Mouse (Mus musculus) limb, embryonic 15.5 days (tissue): ENCODE data around the gene 4930432K21Rik. TPM values are rescaled to one million over a fixed set of nuclear protein-coding genes. Genes with fewer than 3 reads are reported as not detected.
A peak's percentile ranks its signal among the peaks of the same experiment; 100 is the strongest.

Source experiments
- ATAC-seq: fragments of 200-750 bp; cut with Nextera tagmentation; 2 replicates; pipeline ENCODE4 v1.8.0; 2017; ENCODE audit warnings: low read depth, moderate TSS enrichment; ENCODE audit not compliant: insufficient number of reproducible peaks, low FRiP score, low TSS enrichment
- H3K27ac ChIP-seq: fragments of 300-500 bp; sonication (generic); 2 replicates; pipeline ENCODE4 v1.5.1; 2015; ENCODE audit warnings: moderate library complexity, mild to moderate bottlenecking, inconsistent platforms
- H3K27me3 ChIP-seq: fragments of 300-500 bp; sonication (generic); 2 replicates; pipeline ENCODE4 v1.6.1; 2015; ENCODE audit warnings: inconsistent platforms
- H3K36me3 ChIP-seq: fragments of 300-500 bp; sonication (generic); 2 replicates; pipeline ENCODE4 v1.6.1; 2015; ENCODE audit warnings: inconsistent platforms
- H3K4me1 ChIP-seq: fragments of 300-500 bp; sonication (generic); 2 replicates; pipeline ENCODE4 v1.6.1; 2015; ENCODE audit warnings: inconsistent platforms
- H3K4me2 ChIP-seq: fragments of 300-500 bp; sonication (generic); 2 replicates; pipeline ENCODE4 v1.6.1; 2015; ENCODE audit warnings: mild to moderate bottlenecking, inconsistent platforms
- H3K4me3 ChIP-seq: fragments of 300-500 bp; sonication (generic); 2 replicates; pipeline ENCODE4 v1.5.1; 2015; ENCODE audit warnings: mild to moderate bottlenecking, inconsistent platforms
- H3K9ac ChIP-seq: fragments of 300-500 bp; sonication (generic); 2 replicates; pipeline ENCODE4 v1.6.1; 2015; ENCODE audit warnings: inconsistent platforms
- H3K9me3 ChIP-seq: fragments of 300-500 bp; sonication (generic); 2 replicates; pipeline ENCODE4 v1.6.1; 2016; ENCODE audit warnings: inconsistent platforms
- WGBS: fragments of 180-500 bp; shearing (Covaris S2); methylation state at CpG from one replicate; pipeline ENCODE4 v1.1.7; 2015; 5-methylcytosine and 5-hydroxymethylcytosine counted together
- polyA plus RNA-seq: library from polyadenylated mRNA; unstranded; fragments of >200 nt; fragmentation: Nextera tagmentation; extraction: Ambion mirVana; gene quantifications from 2 replicates; pipeline ENCODE4 v1.2.1, GENCODE M21; 2015

4930432K21Rik gene
- polyA plus RNA-seq, 1 experiment from 2014 or later = 1.1 TPM

- Histone ChIP-seq H3K4me1 (no peaks in the 10 kb centered on the region), H3K4me2 (no peak overlapping the region), H3K36me3 (peaks cover 7% of the 10 kb centered on the region; the same call in 1 of the 2 replicates), H3K27me3 (no peaks in the 10 kb centered on the region), H3K27ac (no peak overlapping the region), H3K9me3 (no peaks in the 10 kb centered on the region), H3K4me3 (no peak overlapping the region), H3K9ac (no peak overlapping the region)
- 94% methylated on average over 4 of the region's 4 CpGs for whole genome bisulfite sequencing
- no peak for ATAC-seq
These were observed 9.8 kb downstream of the 4930432K21Rik start for GRCm38 (mm10) chr8:84157620-84158019.

DNA sequence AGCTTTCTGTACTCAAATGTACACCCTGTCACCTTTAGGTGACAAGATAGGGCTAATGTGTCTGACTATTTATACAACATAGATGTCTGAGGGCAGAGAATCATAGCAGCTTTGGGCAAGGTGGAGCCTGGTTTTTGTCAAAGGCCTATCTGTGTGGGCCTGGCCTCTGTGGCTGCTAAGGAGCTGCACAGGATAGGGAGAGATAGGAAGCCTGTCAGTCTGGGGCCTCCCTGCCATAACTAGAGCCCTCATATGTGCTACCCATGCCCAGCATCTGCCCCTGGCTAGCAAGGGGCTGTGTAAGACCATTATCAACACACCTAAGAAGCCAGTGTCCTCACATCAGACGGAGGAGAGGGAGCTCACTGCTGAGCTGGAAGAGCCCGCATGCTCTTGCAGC is 19.9 kb downstream of the 4930432K21Rik start:
- Histone ChIP-seq H3K36me3 (peaks cover 22% of the 10 kb centered on the region), H3K4me3 (no peak overlapping the region), H3K4me1 (no peaks in the 10 kb centered on the region), H3K27ac (no peak overlapping the region), H3K4me2 (no peak overlapping the region), H3K9ac (no peak overlapping the region), H3K9me3 (no peaks in the 10 kb centered on the region), H3K27me3 (no peaks in the 10 kb centered on the region)
- ATAC-seq = no peak
- 85% methylated on average over 2 of the region's 2 CpGs for WGBS

DNA sequence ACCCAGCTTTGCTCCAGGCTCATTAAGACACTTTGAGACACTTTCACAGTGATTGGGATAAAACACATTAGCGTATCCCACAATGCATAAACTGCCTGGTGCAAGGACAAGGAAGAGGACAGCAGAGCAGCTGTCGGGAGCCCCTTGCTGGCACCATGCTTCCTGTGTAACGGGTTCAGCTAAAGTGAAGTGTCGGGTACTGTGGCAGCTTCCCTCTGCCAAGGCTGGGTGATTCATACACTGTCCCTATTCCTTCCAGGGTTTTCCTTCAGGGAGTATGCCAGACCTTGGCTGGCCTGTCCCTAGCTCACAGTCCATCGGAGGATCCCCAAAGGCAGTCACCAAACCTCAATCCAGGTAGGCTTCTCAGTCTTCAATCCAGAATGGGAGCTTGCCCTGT is 22.3 kb downstream of the 4930432K21Rik start:
- 86% methylated on average over 5 of the region's 5 CpGs for WGBS
- H3K36me3 ChIP-seq = peaks cover 37% of the 10 kb centered on the region
- no peak for ATAC-seq
- H3K4me2 ChIP-seq = no peak overlapping the region
- no peaks in the 10 kb centered on the region for H3K27me3 ChIP-seq
- H3K27ac ChIP-seq = no peak overlapping the region
- no peaks in the 10 kb centered on the region for H3K4me1 ChIP-seq
- no peak overlapping the region for H3K9ac ChIP-seq
- H3K9me3 ChIP-seq = no peaks in the 10 kb centered on the region
- no peak overlapping the region for H3K4me3 ChIP-seq

GRCm38 (mm10) chr8:84173861-84174260 is 26.0 kb downstream of the 4930432K21Rik start:
- Histone ChIP-seq H3K4me1 (peaks cover 13% of the 10 kb centered on the region), H3K36me3 (peaks cover 45% of the 10 kb centered on the region), H3K4me2 (no peak overlapping the region), H3K4me3 (no peak overlapping the region), H3K9ac (no peak overlapping the region), H3K27me3 (no peaks in the 10 kb centered on the region), H3K9me3 (no peaks in the 10 kb centered on the region), H3K27ac (no peak overlapping the region)
- 79% methylated on average over 6 of the region's 6 CpGs for WGBS
- ATAC-seq = no peak

DNA sequence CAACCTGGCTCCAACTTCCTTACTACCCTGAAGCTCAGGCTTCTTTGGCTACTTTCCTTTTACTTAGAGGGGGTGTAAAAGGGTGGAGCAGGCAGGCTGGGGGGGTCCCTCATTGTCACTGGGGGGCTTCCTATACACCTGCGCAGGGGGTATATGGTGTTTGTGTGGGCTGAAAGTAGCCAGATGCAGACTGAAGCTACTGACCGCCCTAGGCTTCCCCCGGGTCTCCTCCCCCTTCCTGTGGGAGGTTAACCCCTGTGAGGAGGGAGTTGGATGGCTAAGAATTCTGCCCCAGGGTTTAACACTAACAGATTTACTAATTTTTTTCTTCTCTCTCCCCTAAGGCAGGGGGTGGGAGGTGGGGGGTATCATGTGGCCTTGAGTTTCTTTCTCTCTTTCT is 28.7 kb downstream of the 4930432K21Rik start:
- no peak overlapping the region for H3K4me3 ChIP-seq
- H3K9ac ChIP-seq = no peak overlapping the region
- H3K36me3 ChIP-seq = peaks cover 37% of the 10 kb centered on the region
- no peak overlapping the region for H3K4me2 ChIP-seq
- no peaks in the 10 kb centered on the region for H3K9me3 ChIP-seq
- no peak for ATAC-seq
- 18% methylated on average over 3 of the region's 3 CpGs for WGBS
- 0 out of 2 replicates have a peak overlapping the region, but pooled peaks have one; percentile 4 for H3K27ac ChIP-seq
- peaks cover 37% of the 10 kb centered on the region for H3K4me1 ChIP-seq
- H3K27me3 ChIP-seq = no peaks in the 10 kb centered on the region

- ATAC-seq = no peak
- no peak overlapping the region for H3K4me2 ChIP-seq
- peaks cover 29% of the 10 kb centered on the region for H3K36me3 ChIP-seq
- H3K27me3 ChIP-seq = no peaks in the 10 kb centered on the region
- no peak overlapping the region for H3K27ac ChIP-seq
- no peaks in the 10 kb centered on the region for H3K9me3 ChIP-seq
- 87% methylated on average over 3 of the region's 3 CpGs for WGBS
- no peak overlapping the region for H3K9ac ChIP-seq
- H3K4me3 ChIP-seq = no peak overlapping the region
- H3K4me1 ChIP-seq = peaks cover 40% of the 10 kb centered on the region
These were observed 29.6 kb downstream of the 4930432K21Rik start for GRCm38 (mm10) chr8:84177405-84177804.

DNA sequence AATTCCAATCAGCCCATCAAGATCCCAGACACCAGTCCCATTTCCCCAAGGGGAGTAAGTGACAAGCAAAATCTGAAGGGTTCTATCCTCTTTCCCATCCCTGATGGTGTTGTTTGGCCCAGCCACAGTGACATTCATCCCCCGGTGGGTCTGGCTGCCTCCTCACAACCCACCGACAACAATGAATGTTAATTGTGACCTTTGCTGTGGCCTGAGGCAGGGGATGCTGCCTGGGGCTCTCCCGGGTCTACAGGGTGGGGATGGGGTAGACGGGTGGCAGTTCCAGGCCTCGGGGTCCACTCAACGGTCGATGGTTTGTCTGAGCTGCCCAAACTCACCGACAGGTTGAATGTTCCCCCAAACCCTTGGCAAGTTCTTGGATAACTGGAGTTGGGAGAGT is 30.8 kb downstream of the 4930432K21Rik start:
- peaks cover 17% of the 10 kb centered on the region for H3K36me3 ChIP-seq
- peaks cover 48% of the 10 kb centered on the region for H3K4me1 ChIP-seq

GRCm38 (mm10) chr8:84179946-84180345 is 32.1 kb downstream of the 4930432K21Rik start:
- 17% methylated on average over 4 of the region's 4 CpGs for WGBS
- Histone ChIP-seq H3K4me2 (peak overlapping the region; percentile 46), H3K4me1 (peaks cover 60% of the 10 kb centered on the region), H3K4me3 (peak overlapping the region; percentile 20; the same call in 1 of the 2 replicates), H3K9ac (peak overlapping the region; percentile 4; the same call in 1 of the 2 replicates), H3K9me3 (no peaks in the 10 kb centered on the region), H3K27me3 (no peaks in the 10 kb centered on the region), H3K27ac (peak overlapping the region; percentile 1; the same call in 1 of the 2 replicates), H3K36me3 (peaks cover 9% of the 10 kb centered on the region; the same call in 1 of the 2 replicates)
- ATAC-seq = no peak

More for the DNA sequence above, 30.8 kb downstream of the 4930432K21Rik start:
- no peak overlapping the region for H3K27ac ChIP-seq
- no peak overlapping the region for H3K9ac ChIP-seq
- H3K4me2 ChIP-seq = no peak overlapping the region
- no peaks in the 10 kb centered on the region for H3K9me3 ChIP-seq
- H3K4me3 ChIP-seq = no peak overlapping the region
- H3K27me3 ChIP-seq = no peaks in the 10 kb centered on the region
- WGBS = 73% methylated on average over 8 of the region's 8 CpGs
- ATAC-seq = no peak

DNA sequence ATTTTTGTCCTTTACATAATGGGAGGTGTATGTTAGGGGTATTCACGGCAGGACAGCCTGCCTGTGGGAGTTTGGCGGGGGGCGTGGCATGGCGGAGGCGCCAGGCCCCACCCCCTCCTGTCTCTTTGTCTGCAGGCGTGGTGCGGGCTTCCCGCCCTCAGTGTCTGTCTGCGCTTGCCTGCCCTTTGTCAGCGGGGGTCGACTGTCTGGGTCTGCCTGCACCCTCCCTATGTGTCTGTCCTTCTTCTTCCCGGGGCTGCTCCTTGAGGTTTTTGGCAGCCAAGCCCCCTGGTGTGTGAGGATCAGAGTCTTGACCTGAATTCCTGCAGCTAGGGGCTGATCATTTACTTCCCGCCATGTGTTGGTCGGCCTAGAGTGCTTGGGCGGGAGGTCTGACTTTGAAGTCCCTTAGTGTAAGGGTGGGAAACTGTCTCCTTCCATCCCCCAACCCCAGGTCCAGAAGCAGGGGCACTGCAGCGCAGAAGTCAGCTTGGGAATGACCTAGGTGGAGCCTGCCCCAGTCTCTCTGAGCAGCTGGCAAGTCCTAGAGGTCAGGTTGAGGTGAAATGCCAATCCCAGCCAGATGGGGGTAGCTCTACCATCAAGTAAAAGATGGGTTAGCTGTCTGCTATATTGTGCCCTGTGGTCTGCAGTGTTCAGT is 32.8 kb downstream of the 4930432K21Rik start:
- Histone ChIP-seq H3K27ac (0 out of 2 replicates have a peak overlapping the region, but pooled peaks have one; percentile 40), H3K4me2 (peak overlapping the region; percentile 46), H3K27me3 (no peaks in the 10 kb centered on the region), H3K4me1 (peaks cover 61% of the 10 kb centered on the region), H3K4me3 (peak overlapping the region; percentile 20), H3K36me3 (0 out of 2 replicates have a peak, but pooled peaks cover 4% of the 10 kb centered on the region), H3K9ac (peak overlapping the region; percentile 4; the same call in 1 of the 2 replicates), H3K9me3 (no peaks in the 10 kb centered on the region)
- peak; percentile 42 for ATAC-seq
- 2% methylated on average over 16 of the region's 16 CpGs for WGBS

DNA sequence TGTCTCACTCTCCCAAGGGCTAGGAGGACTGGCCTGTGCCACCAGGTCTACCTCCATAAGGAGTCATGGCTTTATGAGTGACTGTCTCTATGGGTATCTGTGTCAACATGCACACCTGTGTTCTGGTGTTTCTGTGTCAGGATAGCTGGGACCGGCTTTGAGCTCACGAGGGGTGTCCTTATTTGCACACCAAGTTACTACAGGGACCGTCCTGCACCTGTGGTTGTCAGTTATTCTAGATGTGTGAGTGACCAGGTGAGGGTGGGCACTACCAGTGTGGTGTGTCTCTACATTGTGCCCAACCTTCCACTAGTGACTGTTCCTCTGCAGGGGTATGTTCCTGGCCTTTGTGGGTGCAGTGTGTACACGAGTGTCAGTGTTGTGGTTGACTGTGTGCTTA is 35.0 kb downstream of the 4930432K21Rik start:
- H3K27ac ChIP-seq = peak overlapping the region; percentile 90
- 30% methylated on average over 4 of the region's 4 CpGs for WGBS
- ATAC-seq = no peak
- no peaks in the 10 kb centered on the region for H3K9me3 ChIP-seq
- H3K9ac ChIP-seq = no peak overlapping the region; the same call in 1 of the 2 replicates
- H3K36me3 ChIP-seq = no peaks in the 10 kb centered on the region
- H3K4me1 ChIP-seq = peaks cover 63% of the 10 kb centered on the region
- H3K27me3 ChIP-seq = no peaks in the 10 kb centered on the region
- peak overlapping the region; percentile 65 for H3K4me3 ChIP-seq
- H3K4me2 ChIP-seq = peak overlapping the region; percentile 75

DNA sequence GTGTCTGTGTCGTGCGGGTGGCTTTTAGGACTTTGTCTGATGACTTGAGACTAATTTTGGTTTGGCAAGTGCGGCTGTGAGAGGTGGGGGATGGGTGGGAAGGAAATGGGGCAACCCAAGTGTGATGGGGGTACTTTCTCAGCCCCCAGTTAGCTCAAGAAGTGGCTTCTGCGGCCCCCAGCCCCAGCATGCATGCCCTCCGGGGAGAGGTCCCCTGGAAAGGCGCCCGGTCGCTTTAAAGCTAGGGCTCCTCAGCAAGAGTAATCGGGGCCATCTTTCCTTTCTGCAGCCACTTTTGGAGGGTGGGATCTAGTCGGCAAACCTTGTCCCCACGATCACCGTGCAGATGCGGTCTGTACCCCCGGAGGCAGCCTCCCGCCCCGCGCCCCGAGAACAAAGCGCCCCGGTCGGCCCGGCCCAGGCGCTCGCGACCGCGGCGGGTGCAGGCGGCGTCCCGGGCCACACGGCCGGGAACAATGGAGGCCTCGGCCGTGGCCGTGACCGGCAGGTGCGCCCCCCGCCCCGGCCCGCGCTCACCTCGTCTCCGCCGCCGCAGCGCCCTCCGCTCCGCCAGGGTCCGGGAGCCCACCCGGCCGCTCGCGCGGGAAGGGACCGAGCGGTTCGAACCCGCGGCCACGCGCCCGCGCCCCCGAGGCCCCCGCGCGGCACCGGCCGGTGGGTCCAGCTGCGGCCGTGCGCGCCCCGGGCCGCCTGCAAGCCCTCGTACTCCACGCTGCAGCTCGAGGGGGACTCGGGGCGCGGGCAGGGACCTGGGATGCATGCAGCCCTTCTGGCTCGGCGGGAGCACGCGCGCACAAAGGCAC is 35.6 kb downstream of the 4930432K21Rik start:
- no peak for ATAC-seq
- WGBS = 2% methylated on average over 73 of the region's 87 CpGs
- peak overlapping the region; percentile 90 for H3K27ac ChIP-seq
- H3K4me3 ChIP-seq = peak overlapping the region; percentile 65
- peak overlapping the region; percentile 93 for H3K9ac ChIP-seq
- no peaks in the 10 kb centered on the region for H3K27me3 ChIP-seq
- no peaks in the 10 kb centered on the region for H3K36me3 ChIP-seq
- H3K4me1 ChIP-seq = peaks cover 62% of the 10 kb centered on the region
- peak overlapping the region; percentile 75 for H3K4me2 ChIP-seq
- no peaks in the 10 kb centered on the region for H3K9me3 ChIP-seq
